Mouse (Mus musculus) urinary bladder, adult 18-20 months (tissue): ENCODE results near the gene Ddx6.

ENCODE experiments used
- DNase-seq, 2 experiments: peaks; one replicate each; pipeline ENCODE4 v3.0.0; 2022; ENCODE audit warnings: low spot score in 2 of 2, mixed read lengths in 2 of 2

Ddx6 gene

GRCm38 (mm10) chr9:44640646-44641357, 36.1 kb downstream of the Ddx6 start:
- no peak for DNase-seq

DNA sequence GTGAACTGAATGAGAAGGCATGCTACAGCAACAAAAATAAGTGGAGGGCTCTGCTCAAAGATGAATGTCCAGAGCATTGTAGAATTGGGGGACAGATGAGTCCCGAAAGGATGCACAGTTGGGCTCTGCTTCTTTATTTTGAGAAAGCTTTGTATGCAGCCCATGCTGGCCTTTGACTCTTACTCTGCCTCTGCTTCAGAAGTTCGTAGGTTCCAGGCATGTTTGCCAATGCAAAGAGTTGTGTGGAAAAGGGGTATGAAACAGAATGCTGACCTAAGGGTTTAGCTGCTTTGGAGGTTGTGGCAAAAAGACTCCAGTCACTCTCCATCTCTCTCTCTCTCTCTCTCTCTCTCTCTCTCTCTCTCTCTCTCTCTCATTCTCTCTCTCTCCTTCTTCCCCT, 36.9 kb downstream of the Ddx6 start:
- no peak for DNase-seq

DNA sequence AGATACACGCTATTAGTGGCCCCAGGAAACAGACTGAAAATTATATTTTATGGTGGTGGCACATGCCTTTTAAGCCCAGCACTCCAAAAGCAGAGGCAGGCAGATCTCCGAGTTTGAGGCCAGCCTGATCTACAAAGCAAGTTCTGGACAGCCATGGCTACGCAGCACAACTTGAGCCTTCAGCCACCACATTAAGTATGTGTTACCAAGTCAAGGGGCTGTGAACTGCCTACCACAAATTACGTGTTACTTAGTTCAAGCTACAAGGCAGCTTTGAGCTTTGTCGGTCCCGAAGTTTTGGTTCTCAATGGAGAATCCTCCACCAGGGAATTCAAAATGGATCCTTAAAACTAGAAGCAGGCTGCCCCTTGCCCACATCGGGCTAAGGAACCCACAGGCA, 38.4 kb downstream of the Ddx6 start:
- DNase-seq: no peak

GRCm38 (mm10) chr9:44644186-44644585, 39.5 kb downstream of the Ddx6 start:
- no peak for DNase-seq

- DNase-seq: peak in 1 of 2 experiments; percentile 27
Observed at GRCm38 (mm10) chr9:44645481-44645880, 40.8 kb downstream of the Ddx6 start.

DNA sequence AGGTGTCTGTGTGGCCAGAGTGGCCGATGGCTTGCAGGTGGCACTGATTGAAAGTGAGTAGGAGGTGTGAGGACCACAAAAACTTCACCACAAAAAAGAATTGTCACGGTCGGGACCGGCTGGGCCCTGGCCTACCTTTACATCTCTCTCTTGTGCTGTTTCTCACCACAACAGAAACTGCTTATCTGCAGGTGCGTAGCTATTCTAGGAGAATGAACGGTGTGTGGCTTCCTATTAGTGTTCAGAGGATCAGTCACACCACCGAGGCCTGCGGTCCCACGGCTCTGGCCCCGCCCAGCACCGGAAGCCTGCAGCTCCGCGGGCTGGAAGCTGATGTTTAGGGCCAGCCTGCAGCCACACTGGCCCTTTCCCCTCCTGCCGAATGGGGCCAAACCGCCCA, 41.2 kb downstream of the Ddx6 start:
- DNase-seq: no peak

- no peak for DNase-seq
Observed at GRCm38 (mm10) chr9:44646366-44646765, 41.7 kb downstream of the Ddx6 start.

DNA sequence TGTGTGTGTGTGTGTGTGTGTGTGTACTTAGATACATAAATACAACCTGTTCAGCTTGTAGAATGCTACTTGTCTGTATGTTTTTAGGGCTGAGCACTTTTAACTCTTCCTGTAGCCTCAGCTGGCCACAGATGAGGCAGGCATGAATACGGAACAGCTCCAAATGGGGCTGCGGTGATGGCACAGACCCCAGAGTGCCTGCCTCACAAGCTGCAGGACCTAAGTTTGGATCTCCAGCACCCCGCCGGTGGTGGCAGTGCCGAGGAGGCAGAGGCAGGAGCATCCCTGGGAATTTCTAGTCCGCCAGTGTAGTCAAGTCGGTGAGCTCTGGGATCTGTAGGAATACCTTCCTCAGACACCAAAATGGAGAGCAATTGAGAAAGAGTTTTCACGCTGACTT, 42.3 kb downstream of the Ddx6 start:
- DNase-seq: no peak

DNA sequence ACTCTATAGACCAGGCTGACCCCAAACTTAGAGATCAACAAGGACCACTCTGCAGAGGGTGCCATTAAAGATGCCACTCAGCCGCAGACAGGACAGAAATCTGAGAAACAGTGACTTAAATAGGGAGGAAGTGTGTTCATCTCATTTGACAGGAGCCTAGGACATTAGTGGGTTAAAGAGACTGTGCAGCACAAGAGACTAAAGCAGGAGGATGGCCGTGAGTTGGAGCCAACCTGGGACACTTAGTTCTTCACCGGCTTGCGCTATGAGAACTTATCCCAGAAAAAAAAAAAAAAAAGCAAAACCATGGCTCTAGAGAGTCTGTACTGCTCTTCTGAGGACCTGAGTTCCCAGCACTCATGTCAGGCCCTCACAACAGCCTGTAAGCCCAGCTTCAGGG, 43.0 kb downstream of the Ddx6 start:
- no peak for DNase-seq

DNA sequence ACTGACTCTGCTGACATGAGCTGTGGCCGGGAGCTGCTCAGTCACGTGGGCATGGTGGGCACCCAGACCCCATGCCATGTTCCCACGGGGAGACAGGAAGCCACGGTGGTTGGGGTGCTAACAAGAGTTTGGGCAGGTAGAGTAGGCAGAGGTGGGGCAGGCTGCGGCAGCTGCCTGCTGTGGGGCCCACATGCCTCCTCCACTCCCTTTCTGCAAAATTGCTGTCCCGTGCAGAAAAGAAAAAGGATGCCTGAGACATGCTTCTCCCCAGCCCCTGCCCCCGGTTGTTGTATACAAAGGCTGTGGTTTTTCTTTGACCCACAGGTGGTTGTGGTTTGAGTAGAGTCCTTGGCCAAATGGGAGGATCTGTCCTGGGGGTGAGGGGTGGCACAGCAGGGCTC, 44.2 kb downstream of the Ddx6 start:
- no peak for DNase-seq

GRCm38 (mm10) chr9:44652027-44652426, 47.3 kb downstream of the Ddx6 start:
- DNase-seq: peak; percentile 50 to 57

- no peak for DNase-seq
Observed at GRCm38 (mm10) chr9:44653896-44654295, 49.2 kb downstream of the Ddx6 start.

GRCm38 (mm10) chr9:44655098-44656066, 50.7 kb downstream of the Ddx6 start:
- DNase-seq: peak; percentile 27 to 30

DNA sequence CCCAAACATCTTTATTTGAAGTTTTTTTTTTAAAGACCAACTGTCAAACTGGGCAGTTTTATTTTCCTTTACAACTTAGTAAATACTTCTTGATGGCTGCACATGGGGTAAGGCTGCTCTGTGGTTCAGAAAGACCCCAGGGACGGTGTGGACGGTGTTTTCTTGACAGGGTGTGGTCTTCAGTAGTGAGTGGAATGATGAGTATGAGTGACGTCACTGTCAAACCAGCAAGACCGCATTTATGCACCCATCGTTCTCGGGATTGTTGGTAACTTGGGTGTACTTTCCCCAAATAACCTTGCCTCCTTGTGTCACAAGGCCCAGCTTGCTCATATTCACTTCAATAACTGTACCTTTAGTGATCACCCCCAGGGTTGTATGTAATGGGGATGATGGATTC, 59.0 kb downstream of the Ddx6 start:
- no peak for DNase-seq

GRCm38 (mm10) chr9:44671416-44671815, 66.7 kb downstream of the Ddx6 start:
- DNase-seq: no peak

- DNase-seq: no peak
Observed at GRCm38 (mm10) chr9:44672291-44672865, 67.7 kb downstream of the Ddx6 start.

- DNase-seq: no peak
Observed at GRCm38 (mm10) chr9:44673005-44673404, 68.3 kb downstream of the Ddx6 start, which contains the start of gene Treh. TSS of gene Treh (plus strand) at chr9:44673233.

- no peak for DNase-seq
Observed at GRCm38 (mm10) chr9:44678288-44678871, 73.7 kb downstream of the Ddx6 start.

- no peak for DNase-seq
Observed at GRCm38 (mm10) chr9:44679565-44679964, 74.9 kb downstream of the Ddx6 start.

DNA sequence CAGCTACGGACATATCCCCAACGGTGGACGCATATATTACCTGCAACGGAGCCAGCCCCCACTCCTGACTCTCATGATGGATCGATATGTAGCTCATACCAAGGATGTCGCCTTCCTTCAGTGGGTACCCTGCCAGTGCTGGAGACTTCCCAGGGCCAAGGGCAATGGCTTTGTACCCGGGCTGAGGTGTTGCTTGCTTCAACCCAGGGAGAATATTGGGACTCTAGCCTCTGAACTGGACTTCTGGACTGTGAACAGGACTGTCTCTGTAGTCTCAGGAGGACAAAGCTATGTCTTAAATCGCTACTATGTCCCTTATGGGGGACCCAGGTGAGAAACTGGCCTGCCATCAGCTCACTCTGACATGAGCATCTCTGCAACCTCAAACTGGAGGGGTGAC, 78.4 kb downstream of the Ddx6 start:
- DNase-seq: no peak

DNA sequence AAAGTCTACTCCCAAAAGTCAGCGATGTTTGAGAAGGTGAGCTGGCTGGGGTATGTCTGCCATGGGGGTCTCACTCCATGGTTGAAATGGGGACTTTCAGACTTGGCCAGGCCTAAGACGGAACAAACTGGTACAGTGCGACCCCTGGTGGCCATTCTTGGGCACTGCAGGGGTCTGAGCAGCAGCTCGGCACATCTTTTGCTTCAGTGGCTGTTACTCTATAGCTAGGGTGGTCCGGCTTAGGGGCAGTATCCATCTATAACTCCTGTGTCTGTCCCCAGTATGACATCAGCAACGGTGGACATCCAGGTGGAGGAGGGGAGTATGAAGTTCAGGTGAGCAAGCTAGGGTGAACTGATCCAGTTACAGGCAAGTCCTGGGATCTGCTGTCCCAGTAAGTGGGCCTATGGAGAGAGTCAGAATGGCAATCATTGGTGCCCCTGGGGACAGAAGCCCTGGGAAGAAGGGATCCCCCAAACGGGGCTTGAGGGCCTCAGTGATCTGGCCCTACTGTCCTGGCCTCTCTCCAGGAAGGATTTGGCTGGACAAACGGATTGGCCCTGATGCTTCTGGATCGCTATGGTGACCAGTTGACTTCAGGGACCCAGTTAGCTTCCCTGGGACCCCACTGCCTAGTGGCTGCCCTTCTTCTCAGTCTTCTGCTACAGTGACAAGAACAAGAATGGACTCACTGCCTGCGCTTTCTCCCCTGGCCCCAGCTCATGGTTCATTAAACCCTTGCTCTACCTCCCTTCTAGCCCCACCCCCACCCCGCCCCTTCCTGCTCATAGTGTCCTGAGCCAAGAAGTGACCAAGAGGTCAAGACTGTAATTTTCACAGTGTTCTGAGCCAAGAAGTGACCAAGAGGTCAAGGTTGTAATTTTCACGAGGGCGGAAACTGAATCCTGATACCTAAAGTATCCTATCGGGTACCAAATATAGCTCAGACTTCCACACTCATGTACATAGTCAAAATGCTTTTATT, 80.9 kb downstream of the Ddx6 start:
- peak; percentile 40 to 62 for DNase-seq
